Comparison of ENCODE assay signal across 21 mouse cellular contexts in genomic region chr16:57038600-57038999, GRCm38 (mm10). TPM values are rescaled to one million over a fixed set of nuclear protein-coding genes. Genes with fewer than 3 reads are reported as not detected.
"Had no signal": no experiment of that assay in that cellular context is flagged by ENCODE, and none has a peak within 500 bp of the region (broad histone marks: within the 10 kb centered on the region; RNA-seq: fewer than 3 reads in every experiment).

No protein-coding gene starts in this region.

- H3K4me3 ChIP-seq: midbrain, embryonic 10.5 days; midbrain, embryonic 12.5 days; myocyte; neural tube, embryonic 13.5 days; neural tube, embryonic 15.5 days had no signal

- DNase-seq: lung, adult 18-20 months; lung, embryonic 14.5 days; lung, postnatal 10 days; lung, postnatal 4 days; midbrain, embryonic 14.5 days; retina, postnatal 1 day; right cerebral cortex, adult 18-20 months; right cerebral cortex, postnatal 25 days; right cerebral cortex, postnatal 4 days; spleen, adult 18-20 months; thymus, adult 18-20 months; thymus, postnatal 14 days; thymus, postnatal 36 days had no signal

- H3K4me1 ChIP-seq: midbrain, embryonic 10.5 days; midbrain, embryonic 12.5 days; neural tube, embryonic 13.5 days; neural tube, embryonic 15.5 days had no signal

- H3K4me2 ChIP-seq: lung, embryonic 14.5 days; midbrain, embryonic 12.5 days; neural tube, embryonic 13.5 days; neural tube, embryonic 15.5 days had no signal

- ATAC-seq: midbrain, embryonic 16.5 days had no signal

- H3K27me3 ChIP-seq: midbrain, embryonic 12.5 days; neural tube, embryonic 13.5 days; neural tube, embryonic 15.5 days had no signal

- H3K9ac ChIP-seq: lung, embryonic 14.5 days; midbrain, embryonic 12.5 days; neural tube, embryonic 13.5 days; neural tube, embryonic 15.5 days had no signal

- H3K9me3 ChIP-seq: midbrain, embryonic 10.5 days; midbrain, embryonic 12.5 days; neural tube, embryonic 13.5 days; neural tube, embryonic 15.5 days had no signal

- H3K36me3 ChIP-seq: midbrain, embryonic 10.5 days; midbrain, embryonic 12.5 days; neural tube, embryonic 13.5 days; neural tube, embryonic 15.5 days had no signal

- H3K27ac ChIP-seq: midbrain, embryonic 10.5 days; midbrain, embryonic 12.5 days; neural tube, embryonic 13.5 days; neural tube, embryonic 15.5 days had no signal

RNA-seq across cellular contexts. Expression of gene Tmem45a2, which starts 32.6 kb away (rescaled TPM):
- polyA plus RNA-seq: midbrain, embryonic 10.5 days; midbrain, embryonic 12.5 days; midbrain, embryonic 14.5 days; midbrain, embryonic 16.5 days; myocyte; neural tube, embryonic 11.5 days; neural tube, embryonic 15.5 days; stomach, embryonic 14.5 days had no signal
